Comparison of ENCODE assay signal across 10 mouse cellular contexts in genomic region chr11:24316198-24316597, GRCm38 (mm10).
DNase-seq lines count a peak whose midpoint lies in the region; ATAC-seq lines count a peak whose summit lies in the region.
"Had no signal": no experiment of that assay in that cellular context is flagged by ENCODE, and none has a peak within 500 bp of the region (broad histone marks: within the 10 kb centered on the region; RNA-seq: fewer than 3 reads in every experiment).

No protein-coding gene starts in this region.

- H3K9ac ChIP-seq in hindbrain, embryonic 15.5 days, result no peak overlapping the region
- no peak overlapping the region for H3K9ac ChIP-seq in hindbrain, embryonic 14.5 days
- no peak overlapping the region for H3K9ac ChIP-seq in kidney, embryonic 14.5 days (ENCODE audit: low read depth, low read length)
- H3K9ac ChIP-seq: hindbrain, embryonic 13.5 days had no signal

- no peak overlapping the region for H3K27ac ChIP-seq in hindbrain, embryonic 15.5 days (replicated peaks)
- H3K27ac ChIP-seq in hindbrain, embryonic 14.5 days, result no peak overlapping the region
- H3K27ac ChIP-seq in kidney, embryonic 14.5 days (ENCODE audit: low read depth, low read length), result no peak overlapping the region
- H3K27ac ChIP-seq: hindbrain, embryonic 13.5 days had no signal

- no peak overlapping the region for H3K4me2 ChIP-seq in hindbrain, embryonic 15.5 days
- H3K4me2 ChIP-seq in hindbrain, embryonic 14.5 days (replicated peaks), result no peak overlapping the region
- no peak overlapping the region for H3K4me2 ChIP-seq in kidney, embryonic 14.5 days (replicated peaks; ENCODE audit: low read depth, low read length)
- H3K4me2 ChIP-seq: heart, embryonic 11.5 days; hindbrain, embryonic 13.5 days had no signal

- H3K36me3 ChIP-seq in hindbrain, embryonic 15.5 days, result no peaks in the 10 kb centered on the region
- no peaks in the 10 kb centered on the region for H3K36me3 ChIP-seq in hindbrain, embryonic 14.5 days (replicated peaks; ENCODE audit: control insufficient read depth, insufficient read depth)
- no peaks in the 10 kb centered on the region for H3K36me3 ChIP-seq in kidney, embryonic 14.5 days (ENCODE audit: control insufficient read depth, insufficient read depth, low read length)
- H3K36me3 ChIP-seq: hindbrain, embryonic 13.5 days had no signal

- H3K4me1 ChIP-seq in hindbrain, embryonic 15.5 days (replicated peaks), result peaks cover 5% of the 10 kb centered on the region; the same call in 1 of the 2 replicates
- H3K4me1 ChIP-seq in hindbrain, embryonic 14.5 days (replicated peaks; ENCODE audit: control insufficient read depth, insufficient read depth, low read length), result no peaks in the 10 kb centered on the region
- no peaks in the 10 kb centered on the region for H3K4me1 ChIP-seq in kidney, embryonic 14.5 days (ENCODE audit: control insufficient read depth, insufficient read depth, low read length)

- no peaks in the 10 kb centered on the region for H3K9me3 ChIP-seq in hindbrain, embryonic 15.5 days
- no peaks in the 10 kb centered on the region for H3K9me3 ChIP-seq in hindbrain, embryonic 14.5 days (ENCODE audit: control insufficient read depth, low read length)
- no peaks in the 10 kb centered on the region for H3K9me3 ChIP-seq in kidney, embryonic 14.5 days (ENCODE audit: control insufficient read depth, low read length)
- H3K9me3 ChIP-seq: hindbrain, embryonic 13.5 days had no signal

- 0 out of 2 replicates have a peak, but pooled peaks have one; percentile 34 for ATAC-seq in hindbrain, embryonic 15.5 days (ENCODE audit: low FRiP score, low read depth)
- no peak for ATAC-seq in hindbrain, embryonic 14.5 days (ENCODE audit: low FRiP score)
- ATAC-seq in kidney, embryonic 14.5 days (ENCODE audit: low FRiP score, low TSS enrichment), result no peak
- no peak for ATAC-seq in CD4-positive, CD25-positive, alpha-beta regulatory T cell, adult 4 months

- H3K27me3 ChIP-seq in hindbrain, embryonic 15.5 days, result no peaks in the 10 kb centered on the region
- no peaks in the 10 kb centered on the region for H3K27me3 ChIP-seq in hindbrain, embryonic 14.5 days (ENCODE audit: control insufficient read depth, insufficient read depth, low read length)
- no peaks in the 10 kb centered on the region for H3K27me3 ChIP-seq in kidney, embryonic 14.5 days (ENCODE audit: control insufficient read depth, insufficient read depth, low read length)
- H3K27me3 ChIP-seq: hindbrain, embryonic 13.5 days had no signal

- WGBS in hindbrain, embryonic 15.5 days, result 76% methylated on average over 4 of the region's 4 CpGs
- WGBS in hindbrain, embryonic 14.5 days, result 77% methylated on average over 4 of the region's 4 CpGs
- WGBS in kidney, embryonic 14.5 days, result 75% methylated on average over 4 of the region's 4 CpGs

- no peak for DNase-seq in hindbrain, embryonic 14.5 days (ENCODE audit: low spot score)
- DNase-seq in Muller cell, postnatal 12 days (ENCODE audit: inconsistent ontology term), result peak; percentile 94
- DNase-seq in brain, adult 2 months (ENCODE audit: low read depth, low spot score), result peak; percentile 69
- peak; percentile 29 to 32 for DNase-seq in layer of hippocampus, adult 8-10 months (ENCODE audit: low spot score in 2 of 2)
- DNase-seq: kidney, postnatal 14 days had no signal

- H3K4me3 ChIP-seq in hindbrain, embryonic 15.5 days, result no peak overlapping the region
- no peak overlapping the region for H3K4me3 ChIP-seq in hindbrain, embryonic 14.5 days (replicated peaks; ENCODE audit: low read length)
- no peak overlapping the region for H3K4me3 ChIP-seq in kidney, embryonic 14.5 days (ENCODE audit: low read length)
- H3K4me3 ChIP-seq: hindbrain, embryonic 13.5 days had no signal
